Mouse (Mus musculus) erythroid progenitor cell, adult 5-6 weeks (primary cell): ENCODE results near the gene Sirt3. TPM values are rescaled to one million over a fixed set of nuclear protein-coding genes. Genes with fewer than 3 reads are reported as not detected.

ENCODE experiments used
- ATAC-seq: replicated peaks from 2 replicates; pipeline ENCODE4 v1.8.0; 2016; ENCODE audit warnings: moderate number of reproducible peaks, mild to moderate bottlenecking, moderate TSS enrichment, inconsistent platforms; ENCODE audit not compliant: poor library complexity, low FRiP score, severe bottlenecking
- total RNA-seq, 2 experiments: library from RNA; stranded (forward) in 1 of 2; stranded (reverse) in 1 of 2; fragments of 150-400 nt in 1 of 2; fragments of 186-747, 209-891 nt in 1 of 2; gene quantifications; 2 replicates each; pipeline versions ENCODE4 v1.2.3 to v1.2.4; 2015 to 2017; ENCODE audit warnings: low replicate concordance in 2 of 2

Gene Sirt3
- total RNA-seq (2015; ENCODE audit: low replicate concordance) (14.4 and 16.3 TPM in 2 replicates), total RNA-seq (2017; ENCODE audit: low replicate concordance) (6.5 and 13.5 TPM in 2 replicates)

GRCm38 (mm10) chr7:140881696-140882468, at the start of gene Sirt3, which contains the start of gene Psmd13:
Sirt3 (minus strand) TSS chr7:140882309.
Psmd13 (plus strand) TSS chr7:140881968.
- peak; percentile 91 for ATAC-seq

- ATAC-seq: no peak
Measured at GRCm38 (mm10) chr7:140927181-140927580, 45.1 kb upstream of the Sirt3 start.

- ATAC-seq: no peak
Measured at GRCm38 (mm10) chr7:140923070-140923775, 41.1 kb upstream of the Sirt3 start.

- ATAC-seq: no peak
Measured at GRCm38 (mm10) chr7:140922398-140923069, 40.4 kb upstream of the Sirt3 start.

GRCm38 (mm10) chr7:140921225-140921975, 39.3 kb upstream of the Sirt3 start:
- no peak for ATAC-seq

GRCm38 (mm10) chr7:140920418-140921029, 38.4 kb upstream of the Sirt3 start, which contains the start of gene Nlrp6:
Nlrp6 (plus strand) TSS chr7:140920902.
- ATAC-seq: no peak

GRCm38 (mm10) chr7:140919911-140920310, 37.8 kb upstream of the Sirt3 start:
- no peak for ATAC-seq

GRCm38 (mm10) chr7:140914031-140914690, 32.1 kb upstream of the Sirt3 start:
- ATAC-seq: no peak

- no peak for ATAC-seq
Measured at GRCm38 (mm10) chr7:140912846-140913482, 30.9 kb upstream of the Sirt3 start.

GRCm38 (mm10) chr7:140912293-140912692, 30.2 kb upstream of the Sirt3 start:
- ATAC-seq: no peak

- ATAC-seq: peak; percentile 65
Measured at GRCm38 (mm10) chr7:140908634-140909107, 26.6 kb upstream of the Sirt3 start.

- no peak for ATAC-seq
Measured at GRCm38 (mm10) chr7:140908181-140908580, 26.1 kb upstream of the Sirt3 start.

GRCm38 (mm10) chr7:140907697-140908096, 25.6 kb upstream of the Sirt3 start:
- ATAC-seq: no peak

GRCm38 (mm10) chr7:140907131-140907530, 25.0 kb upstream of the Sirt3 start:
- ATAC-seq: no peak

GRCm38 (mm10) chr7:140905642-140906081, 23.6 kb upstream of the Sirt3 start:
- ATAC-seq: no peak

GRCm38 (mm10) chr7:140903212-140903611, 21.1 kb upstream of the Sirt3 start:
- ATAC-seq: peak; percentile 67

GRCm38 (mm10) chr7:140902036-140902875, 20.1 kb upstream of the Sirt3 start:
- no peak for ATAC-seq
